Mouse (Mus musculus): ENCODE data around the gene Eif4h. TPM values are rescaled to one million over a fixed set of nuclear protein-coding genes. Genes with fewer than 3 reads are reported as not detected.

The Eif4h gene
- polyA plus RNA-seq (2012; rRNA removed) = 91.2 and 110 TPM in 2 replicates
- polyA plus RNA-seq (2014; fragmentation: Nextera tagmentation; extraction: Ambion mirVana) = 148 and 167 TPM in 2 replicates

GRCm38 (mm10) chr5:134639269-134639682 lies at the start of gene Eif4h:
Eif4h (minus strand) TSS chr5:134639490.
- Histone ChIP-seq H3K4me3 (ENCODE audit: insufficient read depth in 1 of 2, low read depth in 2 of 2, low read length in 2 of 2) (peak within 1 kb of the TSS; percentile 95 to 100), H3K9me3 (ENCODE audit: control insufficient read depth, low read length) (no peaks in the 10 kb centered on the region), H3K4me2 (ENCODE audit: low read depth) (peak within 1 kb of the TSS; percentile 92), H3K4me1 (replicated peaks; ENCODE audit: control insufficient read depth in 2 of 2, insufficient read depth in 2 of 2, low read length in 1 of 2) (peaks cover 10 to 12% of the 10 kb centered on the region in 2 experiments), H3K27ac (peak within 1 kb of the TSS; percentile 83), H3K9ac (replicated peaks) (peak within 1 kb of the TSS; percentile 99), H3K27me3 (ENCODE audit: control insufficient read depth, insufficient read depth, low read length) (no peaks in the 10 kb centered on the region), H3K36me3 (replicated peaks; ENCODE audit: control insufficient read depth, insufficient read depth, low read depth) (peaks cover 15% of the 10 kb centered on the region)
- DNase-seq (ENCODE audit: low read depth in 3 of 3, low spot score in 3 of 3) (peak; percentile 90 to 91 (median 90)), ATAC-seq (ENCODE audit: insufficient read depth) (peak; percentile 92)
- TF ChIP-seq EP300 (IDR thresholded peaks at IDR 0.05; ENCODE audit: low read depth) = no peak
- no peak for TF ChIP-seq CTCF (IDR thresholded peaks at IDR 0.05; ENCODE audit: low read depth)
- WGBS (ENCODE audit: insufficient replicate concordance) = under 1% methylated on average over 50 of the region's 52 CpGs

- WGBS (ENCODE audit: insufficient replicate concordance) = under 1% methylated on average over 38 of the region's 38 CpGs
- DNase-seq (ENCODE audit: low read depth in 3 of 3, low spot score in 3 of 3) (peak; percentile 97 to 99 (median 97)), ATAC-seq (ENCODE audit: insufficient read depth) (peak; percentile 95)
- H3K4me3 ChIP-seq (ENCODE audit: insufficient read depth in 1 of 2, low read depth in 2 of 2, low read length in 2 of 2) = peak overlapping the region; percentile 55 to 64
- peak overlapping the region; percentile 49 for H3K27ac ChIP-seq
- H3K4me1 ChIP-seq (replicated peaks; ENCODE audit: control insufficient read depth in 2 of 2, insufficient read depth in 2 of 2, low read length in 1 of 2) = peaks cover 2 to 3% of the 10 kb centered on the region in 2 experiments
- peak overlapping the region; percentile 10; the same call in 1 of the 2 replicates for H3K9ac ChIP-seq (replicated peaks)
- no peak for TF ChIP-seq EP300 (IDR thresholded peaks at IDR 0.05; ENCODE audit: low read depth)
- peak; percentile 79 for TF ChIP-seq CTCF (IDR thresholded peaks at IDR 0.05; ENCODE audit: low read depth)
- H3K36me3 ChIP-seq (replicated peaks; ENCODE audit: control insufficient read depth, insufficient read depth, low read depth) = no peaks in the 10 kb centered on the region
- H3K4me2 ChIP-seq (ENCODE audit: low read depth) = peak overlapping the region; percentile 91
- H3K27me3 ChIP-seq (ENCODE audit: control insufficient read depth, insufficient read depth, low read length) = no peaks in the 10 kb centered on the region; the same call in 1 of the 2 replicates
- no peaks in the 10 kb centered on the region for H3K9me3 ChIP-seq (ENCODE audit: control insufficient read depth, low read length)
These were observed 49.5 kb upstream of the Eif4h start for GRCm38 (mm10) chr5:134688718-134689284.

GRCm38 (mm10) chr5:134688086-134688717 lies 48.9 kb upstream of the Eif4h start, which contains the start of gene Limk1:
Limk1 (minus strand) TSS chr5:134688598.
- Histone ChIP-seq H3K4me3 (ENCODE audit: insufficient read depth in 1 of 2, low read depth in 2 of 2, low read length in 2 of 2) (peak within 1 kb of the TSS; percentile 55 to 64), H3K27ac (peak within 1 kb of the TSS; percentile 49), H3K9me3 (ENCODE audit: control insufficient read depth, low read length) (no peaks in the 10 kb centered on the region), H3K4me1 (replicated peaks; ENCODE audit: control insufficient read depth in 2 of 2, insufficient read depth in 2 of 2, low read length in 1 of 2) (peaks cover 2 to 3% of the 10 kb centered on the region in 2 experiments), H3K27me3 (ENCODE audit: control insufficient read depth, insufficient read depth, low read length) (no peaks in the 10 kb centered on the region; the same call in 1 of the 2 replicates), H3K4me2 (ENCODE audit: low read depth) (peak within 1 kb of the TSS; percentile 91), H3K36me3 (replicated peaks; ENCODE audit: control insufficient read depth, insufficient read depth, low read depth) (no peaks in the 10 kb centered on the region), H3K9ac (replicated peaks) (peak within 1 kb of the TSS; percentile 50)
- TF ChIP-seq EP300 (IDR thresholded peaks at IDR 0.05; ENCODE audit: low read depth) (no peak), CTCF (IDR thresholded peaks at IDR 0.05; ENCODE audit: low read depth) (no peak)
- under 1% methylated on average over 61 of the region's 69 CpGs for WGBS (ENCODE audit: insufficient replicate concordance)
- ATAC-seq (ENCODE audit: insufficient read depth) (no peak), DNase-seq (ENCODE audit: low read depth in 3 of 3, low spot score in 3 of 3) (no peak)

GRCm38 (mm10) chr5:134687187-134687586 lies 47.9 kb upstream of the Eif4h start:
- no peak overlapping the region for H3K4me2 ChIP-seq (ENCODE audit: low read depth)
- no peak for ATAC-seq (ENCODE audit: insufficient read depth)
- no peak for TF ChIP-seq EP300 (IDR thresholded peaks at IDR 0.05; ENCODE audit: low read depth)
- TF ChIP-seq CTCF (IDR thresholded peaks at IDR 0.05; ENCODE audit: low read depth) = no peak
- H3K9me3 ChIP-seq (ENCODE audit: control insufficient read depth, low read length) = no peaks in the 10 kb centered on the region
- no peaks in the 10 kb centered on the region; the same call in 1 of the 2 replicates for H3K27me3 ChIP-seq (ENCODE audit: control insufficient read depth, insufficient read depth, low read length)
- no peak for DNase-seq (ENCODE audit: low read depth in 3 of 3, low spot score in 3 of 3)
- peaks cover 2 to 3% of the 10 kb centered on the region in 2 experiments for H3K4me1 ChIP-seq (replicated peaks; ENCODE audit: control insufficient read depth in 2 of 2, insufficient read depth in 2 of 2, low read length in 1 of 2)
- H3K4me3 ChIP-seq (ENCODE audit: insufficient read depth in 1 of 2, low read depth in 2 of 2, low read length in 2 of 2) = no peak overlapping the region
- H3K27ac ChIP-seq = no peak overlapping the region
- 61% methylated on average over 1 of the region's 1 CpGs for WGBS (ENCODE audit: insufficient replicate concordance)
- H3K9ac ChIP-seq (replicated peaks) = no peak overlapping the region
- no peaks in the 10 kb centered on the region for H3K36me3 ChIP-seq (replicated peaks; ENCODE audit: control insufficient read depth, insufficient read depth, low read depth)

GRCm38 (mm10) chr5:134686541-134686940 lies 47.3 kb upstream of the Eif4h start:
- DNase-seq (ENCODE audit: low read depth in 3 of 3, low spot score in 3 of 3) (no peak), ATAC-seq (ENCODE audit: insufficient read depth) (no peak)
- Histone ChIP-seq H3K4me3 (ENCODE audit: insufficient read depth in 1 of 2, low read depth in 2 of 2, low read length in 2 of 2) (no peak overlapping the region), H3K27ac (no peak overlapping the region), H3K4me1 (replicated peaks; ENCODE audit: control insufficient read depth in 2 of 2, insufficient read depth in 2 of 2, low read length in 1 of 2) (peaks cover 2 to 3% of the 10 kb centered on the region in 2 experiments), H3K36me3 (replicated peaks; ENCODE audit: control insufficient read depth, insufficient read depth, low read depth) (no peaks in the 10 kb centered on the region), H3K27me3 (ENCODE audit: control insufficient read depth, insufficient read depth, low read length) (no peaks in the 10 kb centered on the region; the same call in 1 of the 2 replicates), H3K9me3 (ENCODE audit: control insufficient read depth, low read length) (no peaks in the 10 kb centered on the region), H3K4me2 (ENCODE audit: low read depth) (no peak overlapping the region), H3K9ac (replicated peaks) (no peak overlapping the region)
- TF ChIP-seq EP300 (IDR thresholded peaks at IDR 0.05; ENCODE audit: low read depth) (no peak), CTCF (IDR thresholded peaks at IDR 0.05; ENCODE audit: low read depth) (no peak)
- 72% methylated on average over 6 of the region's 6 CpGs for WGBS (ENCODE audit: insufficient replicate concordance)
